Mouse (Mus musculus): ENCODE measurements around the gene Serpina12. TPM values are rescaled to one million over a fixed set of nuclear protein-coding genes. Genes with fewer than 3 reads are reported as not detected.

Serpina12 gene
- polyA plus RNA-seq (2015; fragmentation: Nextera tagmentation; extraction: Ambion mirVana), result not detected in 2 replicates

DNA sequence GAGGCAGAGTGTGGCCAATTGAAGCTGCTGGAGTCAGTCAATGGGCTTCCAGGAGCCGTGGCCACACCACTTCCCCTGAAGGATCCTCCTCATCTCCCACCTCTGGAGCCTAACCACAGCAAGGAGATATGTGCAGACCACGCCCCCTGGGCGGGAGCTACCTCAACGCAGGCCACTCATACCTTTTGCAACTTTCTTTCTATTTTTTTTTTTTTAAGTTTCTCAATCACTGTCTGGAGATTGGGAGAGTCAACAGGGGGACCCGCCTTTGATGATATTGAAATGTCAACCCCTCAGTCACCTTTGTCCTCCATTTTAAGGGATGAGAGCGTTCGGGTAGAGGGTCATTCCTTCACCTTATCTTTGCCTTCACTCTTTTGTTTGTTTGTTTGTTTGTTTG is at the start of gene Serpina12:
Serpina12 (minus strand) TSS at position 101 of the 400 bp plus-strand sequence.
- Histone ChIP-seq H3K4me1 (ENCODE audit: control insufficient read depth, insufficient read depth, low read length) (no peaks in the 10 kb centered on the region), H3K4me3 (ENCODE audit: low read length) (no peak within 1 kb of the TSS), H3K27me3 (replicated peaks; ENCODE audit: control insufficient read depth, insufficient read depth, low read length) (no peaks in the 10 kb centered on the region), H3K4me2 (ENCODE audit: low read depth, low read length) (no peak within 1 kb of the TSS), H3K9ac (ENCODE audit: low read depth, low read length) (no peak within 1 kb of the TSS), H3K36me3 (ENCODE audit: control insufficient read depth, insufficient read depth, low read length) (no peaks in the 10 kb centered on the region), H3K9me3 (ENCODE audit: control insufficient read depth, low read length) (no peaks in the 10 kb centered on the region), H3K27ac (ENCODE audit: low read length) (no peak within 1 kb of the TSS)
- 78% methylated on average over 7 of the region's 7 CpGs for WGBS
- ATAC-seq, result no peak

DNA sequence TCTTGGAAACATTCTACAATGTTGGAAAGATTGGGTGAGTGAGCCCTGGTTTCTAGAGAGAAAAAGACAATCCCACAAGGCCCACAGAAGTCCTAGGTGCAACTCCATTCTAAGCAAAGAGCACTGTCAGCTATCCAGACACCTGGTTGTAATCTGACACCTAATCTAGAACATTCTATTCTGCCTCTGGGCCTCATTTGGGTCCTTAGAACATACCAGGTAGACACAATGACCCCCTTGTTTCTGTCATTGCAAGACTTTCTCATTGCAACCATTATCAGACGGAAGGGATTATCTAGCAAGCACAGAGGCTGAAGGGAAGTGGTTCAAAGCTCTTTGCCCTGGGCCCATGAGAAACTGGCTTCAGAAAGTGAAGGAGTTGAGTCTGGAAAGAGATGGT is 47.1 kb upstream of the Serpina12 start:
- Histone ChIP-seq H3K4me3 (ENCODE audit: low read length) (no peak overlapping the region), H3K36me3 (ENCODE audit: control insufficient read depth, insufficient read depth, low read length) (no peaks in the 10 kb centered on the region), H3K9me3 (ENCODE audit: control insufficient read depth, low read length) (no peaks in the 10 kb centered on the region), H3K9ac (ENCODE audit: low read depth, low read length) (no peak overlapping the region), H3K4me2 (ENCODE audit: low read depth, low read length) (no peak overlapping the region), H3K27ac (ENCODE audit: low read length) (no peak overlapping the region), H3K27me3 (replicated peaks; ENCODE audit: control insufficient read depth, insufficient read depth, low read length) (no peaks in the 10 kb centered on the region), H3K4me1 (ENCODE audit: control insufficient read depth, insufficient read depth, low read length) (no peaks in the 10 kb centered on the region)
- ATAC-seq, result no peak
- 75% methylated on average over 1 of the region's 1 CpGs for WGBS

DNA sequence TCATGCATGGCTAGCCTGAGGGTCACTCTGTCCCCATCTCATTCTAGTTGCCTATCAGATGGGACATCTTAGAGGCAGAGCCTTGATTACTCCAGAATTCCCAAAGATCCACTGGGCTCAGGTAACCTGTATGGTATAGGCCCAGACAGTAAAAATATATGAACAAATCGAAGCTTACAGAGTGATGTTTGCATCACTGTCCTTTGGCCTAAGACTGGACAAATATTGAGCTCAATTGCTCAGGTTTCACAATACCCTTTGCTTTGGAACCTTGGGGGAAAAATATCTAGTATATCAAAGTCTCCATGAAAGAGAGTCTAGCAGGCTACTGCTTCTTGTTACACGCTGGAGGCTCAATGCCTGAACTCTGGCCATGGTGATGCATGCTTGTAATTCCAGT is 45.9 kb upstream of the Serpina12 start:
- Histone ChIP-seq H3K4me1 (ENCODE audit: control insufficient read depth, insufficient read depth, low read length) (no peaks in the 10 kb centered on the region), H3K27me3 (replicated peaks; ENCODE audit: control insufficient read depth, insufficient read depth, low read length) (no peaks in the 10 kb centered on the region), H3K27ac (ENCODE audit: low read length) (no peak overlapping the region), H3K9me3 (ENCODE audit: control insufficient read depth, low read length) (no peaks in the 10 kb centered on the region), H3K9ac (ENCODE audit: low read depth, low read length) (no peak overlapping the region), H3K4me3 (ENCODE audit: low read length) (no peak overlapping the region), H3K4me2 (ENCODE audit: low read depth, low read length) (no peak overlapping the region), H3K36me3 (ENCODE audit: control insufficient read depth, insufficient read depth, low read length) (no peaks in the 10 kb centered on the region)
- 72% methylated on average over 2 of the region's 2 CpGs for WGBS
- ATAC-seq, result no peak

DNA sequence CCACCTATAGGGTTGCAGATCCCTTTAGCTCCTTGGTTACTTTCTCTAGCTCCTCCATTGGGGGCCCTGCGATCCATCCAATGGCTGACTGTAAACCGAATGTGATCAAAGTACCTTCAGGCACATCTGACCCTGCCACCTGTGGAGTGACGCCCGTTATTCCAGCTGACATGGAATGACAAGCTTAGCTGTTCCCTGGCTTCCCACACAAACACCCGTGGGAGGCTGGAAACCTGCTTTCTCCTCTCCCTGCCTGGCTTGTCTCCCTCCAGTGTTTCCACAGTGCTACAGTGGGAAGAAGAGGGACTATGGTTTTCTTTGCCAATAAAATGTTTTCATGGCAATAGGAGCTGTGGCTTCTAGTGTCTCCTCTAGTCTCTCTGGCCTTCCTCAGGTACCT is 28.0 kb upstream of the Serpina12 start:
- H3K27me3 ChIP-seq (replicated peaks; ENCODE audit: control insufficient read depth, insufficient read depth, low read length), result no peaks in the 10 kb centered on the region
- H3K4me2 ChIP-seq (ENCODE audit: low read depth, low read length), result no peak overlapping the region
- H3K4me3 ChIP-seq (ENCODE audit: low read length), result no peak overlapping the region
- no peaks in the 10 kb centered on the region for H3K9me3 ChIP-seq (ENCODE audit: control insufficient read depth, low read length)
- no peak overlapping the region for H3K9ac ChIP-seq (ENCODE audit: low read depth, low read length)
- ATAC-seq, result no peak
- no peak overlapping the region for H3K27ac ChIP-seq (ENCODE audit: low read length)
- WGBS, result 66% methylated on average over 5 of the region's 5 CpGs
- H3K4me1 ChIP-seq (ENCODE audit: control insufficient read depth, insufficient read depth, low read length), result no peaks in the 10 kb centered on the region
- H3K36me3 ChIP-seq (ENCODE audit: control insufficient read depth, insufficient read depth, low read length), result no peaks in the 10 kb centered on the region

DNA sequence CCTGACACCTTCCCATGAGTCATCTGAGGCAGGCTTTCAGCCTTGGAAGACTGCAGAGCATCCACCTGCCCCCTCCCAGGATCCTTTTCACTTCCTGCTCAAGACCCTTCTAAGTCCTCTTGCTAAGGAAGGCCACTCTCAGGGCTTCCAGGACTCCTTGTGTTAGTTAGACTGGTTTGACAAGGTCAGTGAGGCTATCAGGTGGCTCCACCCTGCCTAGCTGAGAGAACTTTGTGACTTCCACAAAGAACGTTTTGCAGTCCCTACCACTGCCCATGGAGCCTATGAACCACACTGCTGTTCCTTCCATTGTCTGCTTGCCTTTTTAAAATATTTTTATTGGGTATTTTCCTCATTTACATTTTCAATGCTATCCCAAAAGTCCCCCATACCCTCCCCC is 27.5 kb upstream of the Serpina12 start:
- no peak overlapping the region for H3K9ac ChIP-seq (ENCODE audit: low read depth, low read length)
- peak; percentile 78 for ATAC-seq
- H3K4me1 ChIP-seq (ENCODE audit: control insufficient read depth, insufficient read depth, low read length), result no peaks in the 10 kb centered on the region
- no peak overlapping the region for H3K4me2 ChIP-seq (ENCODE audit: low read depth, low read length)
- H3K9me3 ChIP-seq (ENCODE audit: control insufficient read depth, low read length), result no peaks in the 10 kb centered on the region
- no peaks in the 10 kb centered on the region for H3K36me3 ChIP-seq (ENCODE audit: control insufficient read depth, insufficient read depth, low read length)
- H3K27me3 ChIP-seq (replicated peaks; ENCODE audit: control insufficient read depth, insufficient read depth, low read length), result no peaks in the 10 kb centered on the region
- 33% methylated on average over 1 of the region's 1 CpGs for WGBS
- no peak overlapping the region for H3K27ac ChIP-seq (ENCODE audit: low read length)
- no peak overlapping the region for H3K4me3 ChIP-seq (ENCODE audit: low read length)

DNA sequence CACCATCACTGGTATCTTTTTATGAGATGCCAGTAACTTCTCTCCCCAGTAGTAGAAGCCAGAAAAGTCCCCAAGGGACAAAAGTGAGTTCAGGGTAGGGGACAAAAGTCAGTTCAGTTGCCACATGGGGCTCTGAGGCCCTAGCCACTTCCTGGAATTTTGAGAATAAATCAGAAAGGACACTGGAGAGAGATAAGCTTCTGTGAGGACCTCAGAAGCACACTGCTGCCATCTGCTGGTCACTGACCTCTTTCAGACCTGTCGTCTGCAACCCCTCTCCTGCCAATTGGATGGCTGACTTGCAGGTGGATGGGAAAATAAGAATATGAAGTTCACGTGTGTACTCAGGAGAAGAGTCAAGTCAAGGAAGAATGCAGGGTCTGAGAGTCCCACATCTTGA is 25.4 kb upstream of the Serpina12 start:
- ATAC-seq, result peak; percentile 61

DNA sequence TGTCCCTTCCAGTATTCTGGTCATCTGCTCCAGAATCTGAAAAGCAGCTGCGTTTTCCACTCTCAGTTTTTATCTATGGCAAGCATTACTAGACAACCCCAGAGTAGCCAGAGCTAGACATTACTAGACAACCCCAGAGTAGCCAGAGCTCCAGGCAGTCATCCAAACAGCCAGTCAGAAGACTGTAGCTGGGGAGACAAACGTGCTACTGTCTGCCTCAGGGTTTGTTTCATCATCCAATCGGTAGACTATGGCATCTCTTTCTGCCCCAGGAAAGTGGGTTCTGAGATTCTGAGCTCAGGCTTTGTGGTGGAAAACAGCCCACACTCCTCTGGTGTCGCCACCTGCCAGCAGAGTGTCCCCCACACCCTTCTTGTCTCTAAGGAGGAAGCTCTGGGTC is 23.3 kb upstream of the Serpina12 start:
- H3K27me3 ChIP-seq (replicated peaks; ENCODE audit: control insufficient read depth, insufficient read depth, low read length), result no peaks in the 10 kb centered on the region
- ATAC-seq, result peak; percentile 60; the same call in 1 of the 2 replicates
- H3K4me1 ChIP-seq (ENCODE audit: control insufficient read depth, insufficient read depth, low read length), result no peaks in the 10 kb centered on the region
- no peaks in the 10 kb centered on the region for H3K9me3 ChIP-seq (ENCODE audit: control insufficient read depth, low read length)
- peak overlapping the region; percentile 15; the same call in 1 of the 2 replicates for H3K4me3 ChIP-seq (ENCODE audit: low read length)
- WGBS, result 30% methylated on average over 4 of the region's 4 CpGs
- 0 out of 2 replicates have a peak overlapping the region, but pooled peaks have one; percentile 25 for H3K9ac ChIP-seq (ENCODE audit: low read depth, low read length)
- H3K36me3 ChIP-seq (ENCODE audit: control insufficient read depth, insufficient read depth, low read length), result no peaks in the 10 kb centered on the region
- H3K4me2 ChIP-seq (ENCODE audit: low read depth, low read length), result no peak overlapping the region; the same call in 1 of the 2 replicates
- H3K27ac ChIP-seq (ENCODE audit: low read length), result no peak overlapping the region

More for the DNA sequence above, 25.4 kb upstream of the Serpina12 start:
- H3K4me3 ChIP-seq (ENCODE audit: low read length), result no peak overlapping the region
- H3K27ac ChIP-seq (ENCODE audit: low read length), result no peak overlapping the region
- H3K4me2 ChIP-seq (ENCODE audit: low read depth, low read length), result no peak overlapping the region
- no peaks in the 10 kb centered on the region for H3K27me3 ChIP-seq (replicated peaks; ENCODE audit: control insufficient read depth, insufficient read depth, low read length)
- H3K4me1 ChIP-seq (ENCODE audit: control insufficient read depth, insufficient read depth, low read length), result no peaks in the 10 kb centered on the region
- H3K9me3 ChIP-seq (ENCODE audit: control insufficient read depth, low read length), result no peaks in the 10 kb centered on the region
- no peaks in the 10 kb centered on the region for H3K36me3 ChIP-seq (ENCODE audit: control insufficient read depth, insufficient read depth, low read length)
- H3K9ac ChIP-seq (ENCODE audit: low read depth, low read length), result no peak overlapping the region
- WGBS, result 10% methylated on average over 2 of the region's 2 CpGs

DNA sequence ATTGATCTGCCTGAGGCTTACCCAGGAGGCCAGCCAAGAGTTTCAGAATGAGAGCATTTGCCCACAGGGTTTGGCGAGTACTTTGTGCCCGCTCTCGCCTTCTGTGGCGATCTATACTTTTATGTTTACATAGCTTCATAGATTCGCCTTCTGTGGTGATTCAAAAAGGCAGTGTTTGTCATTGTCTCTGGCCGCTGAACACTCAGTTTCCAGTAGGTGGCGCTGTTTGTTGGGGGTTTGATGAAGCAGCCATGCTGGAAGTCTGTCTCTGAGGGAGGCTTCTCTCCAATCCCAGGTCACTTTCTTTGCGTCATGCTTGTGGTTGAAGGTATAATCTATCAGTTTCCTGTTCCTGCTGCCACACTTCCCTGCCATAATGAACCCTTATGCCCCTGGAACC is 22.0 kb upstream of the Serpina12 start:
- Histone ChIP-seq H3K4me3 (ENCODE audit: low read length) (no peak overlapping the region), H3K9ac (ENCODE audit: low read depth, low read length) (no peak overlapping the region), H3K4me1 (ENCODE audit: control insufficient read depth, insufficient read depth, low read length) (no peaks in the 10 kb centered on the region), H3K4me2 (ENCODE audit: low read depth, low read length) (no peak overlapping the region), H3K36me3 (ENCODE audit: control insufficient read depth, insufficient read depth, low read length) (no peaks in the 10 kb centered on the region), H3K9me3 (ENCODE audit: control insufficient read depth, low read length) (no peaks in the 10 kb centered on the region), H3K27ac (ENCODE audit: low read length) (no peak overlapping the region), H3K27me3 (replicated peaks; ENCODE audit: control insufficient read depth, insufficient read depth, low read length) (no peaks in the 10 kb centered on the region)
- no peak for ATAC-seq
- 8% methylated on average over 8 of the region's 8 CpGs for WGBS

DNA sequence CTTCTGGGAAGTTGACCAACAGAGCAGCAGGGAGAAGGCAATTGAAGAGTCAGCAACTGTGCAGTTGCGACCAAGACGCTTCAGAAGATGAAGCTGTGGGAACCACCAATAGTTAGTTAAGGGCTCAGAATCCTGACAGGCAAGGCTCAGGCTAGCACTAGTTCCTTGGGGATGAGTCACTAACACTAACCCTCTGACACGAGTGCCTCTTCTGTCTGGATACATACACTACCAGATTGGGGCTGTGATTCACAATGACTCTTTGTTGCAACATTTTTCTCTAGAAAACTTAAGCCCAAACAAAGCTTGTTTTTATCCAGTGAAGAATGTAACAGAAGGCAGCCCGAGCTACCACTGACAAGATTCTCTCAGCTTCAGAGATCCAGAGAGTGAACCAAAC is 20.8 kb upstream of the Serpina12 start:
- no peaks in the 10 kb centered on the region for H3K27me3 ChIP-seq (replicated peaks; ENCODE audit: control insufficient read depth, insufficient read depth, low read length)
- WGBS, result 76% methylated on average over 4 of the region's 4 CpGs
- no peak for ATAC-seq
- no peak overlapping the region for H3K9ac ChIP-seq (ENCODE audit: low read depth, low read length)
- H3K4me1 ChIP-seq (ENCODE audit: control insufficient read depth, insufficient read depth, low read length), result no peaks in the 10 kb centered on the region
- H3K9me3 ChIP-seq (ENCODE audit: control insufficient read depth, low read length), result no peaks in the 10 kb centered on the region
- no peak overlapping the region for H3K27ac ChIP-seq (ENCODE audit: low read length)
- H3K4me3 ChIP-seq (ENCODE audit: low read length), result no peak overlapping the region
- H3K36me3 ChIP-seq (ENCODE audit: control insufficient read depth, insufficient read depth, low read length), result no peaks in the 10 kb centered on the region
- H3K4me2 ChIP-seq (ENCODE audit: low read depth, low read length), result no peak overlapping the region

DNA sequence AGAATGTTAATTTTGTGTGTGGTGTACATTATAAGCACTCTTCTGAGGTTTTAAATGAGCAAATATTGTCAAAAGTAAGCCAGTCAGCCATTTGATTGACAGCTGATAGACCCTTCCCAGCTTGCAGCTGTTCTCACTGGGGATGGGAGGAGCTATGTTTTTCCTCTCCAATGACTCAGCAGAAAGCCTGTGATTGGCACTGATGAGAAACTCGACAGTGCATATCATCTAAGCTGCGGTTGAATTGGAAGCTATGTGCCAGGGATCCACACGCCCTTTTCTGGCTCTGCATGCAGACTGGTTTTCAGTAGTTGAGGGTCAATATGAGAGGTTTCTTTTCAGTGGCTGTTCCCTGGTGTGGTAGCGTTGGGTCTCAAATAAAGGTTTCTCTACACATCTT is 20.3 kb upstream of the Serpina12 start:
- H3K36me3 ChIP-seq (ENCODE audit: control insufficient read depth, insufficient read depth, low read length), result no peaks in the 10 kb centered on the region
- no peak overlapping the region for H3K9ac ChIP-seq (ENCODE audit: low read depth, low read length)
- no peaks in the 10 kb centered on the region for H3K4me1 ChIP-seq (ENCODE audit: control insufficient read depth, insufficient read depth, low read length)
- H3K4me3 ChIP-seq (ENCODE audit: low read length), result no peak overlapping the region
- no peaks in the 10 kb centered on the region for H3K9me3 ChIP-seq (ENCODE audit: control insufficient read depth, low read length)
- WGBS, result 67% methylated on average over 4 of the region's 4 CpGs
- H3K4me2 ChIP-seq (ENCODE audit: low read depth, low read length), result no peak overlapping the region
- H3K27me3 ChIP-seq (replicated peaks; ENCODE audit: control insufficient read depth, insufficient read depth, low read length), result no peaks in the 10 kb centered on the region
- H3K27ac ChIP-seq (ENCODE audit: low read length), result no peak overlapping the region
- ATAC-seq, result no peak

Measured in intestine, embryonic 16.5 days (tissue).